Mouse (Mus musculus) liver, adult 2 months (tissue): ENCODE results near the gene Car8. TPM values are rescaled to one million over a fixed set of nuclear protein-coding genes. Genes with fewer than 3 reads are reported as not detected.

Experiments
- DNase-seq: peaks from one replicate; pipeline ENCODE4 v3.0.0-alpha.2; 2011; ENCODE audit warnings: low read depth, low spot score; ENCODE audit errors: extremely low read depth
- H3K27ac ChIP-seq: fragments of 200-500 bp; replicated peaks from 2 replicates; pipeline ENCODE4 v1.5.1; 2012; ENCODE audit warnings: low read depth, mild to moderate bottlenecking, control low read depth, inconsistent platforms, low read length; ENCODE audit not compliant: insufficient read depth
- H3K27me3 ChIP-seq: fragments of 200-500 bp; 2 replicates; pipeline ENCODE4 v1.6.1; 2012; ENCODE audit warnings: mild to moderate bottlenecking, moderate library complexity, low read length, inconsistent platforms; ENCODE audit not compliant: control insufficient read depth, insufficient read depth
- H3K36me3 ChIP-seq: fragments of 200-500 bp; 2 replicates; pipeline ENCODE4 v1.6.1; 2012; ENCODE audit warnings: low read length, inconsistent platforms; ENCODE audit not compliant: control insufficient read depth, insufficient read depth
- H3K4me1 ChIP-seq: fragments of 200-500 bp; 2 replicates; pipeline ENCODE4 v1.6.1; 2011; ENCODE audit warnings: low read length; ENCODE audit not compliant: control insufficient read depth, insufficient read depth
- H3K4me3 ChIP-seq: fragments of 200-500 bp; 2 replicates; pipeline ENCODE4 v1.5.1; 2011; ENCODE audit warnings: low read depth, mild to moderate bottlenecking, control low read depth, low read length, moderate library complexity; ENCODE audit not compliant: insufficient read depth
- H3K79me2 ChIP-seq: fragments of 200-500 bp; 2 replicates; pipeline ENCODE4 v1.6.1; 2012; ENCODE audit warnings: inconsistent platforms, mild to moderate bottlenecking, low read length, moderate library complexity; ENCODE audit not compliant: control insufficient read depth, insufficient read depth
- H3K9ac ChIP-seq: fragments of 200-500 bp; 2 replicates; pipeline ENCODE4 v1.6.1; 2012; ENCODE audit warnings: low read depth, mild to moderate bottlenecking, control low read depth, inconsistent platforms, low read length
- CTCF ChIP-seq: fragments of 200-500 bp; IDR thresholded peaks from 2 replicates; pipeline ENCODE4 v1.5.1; 2011; ENCODE audit warnings: low read depth, low read length, control low read depth
- POLR2A ChIP-seq: fragments of 200-500 bp; IDR thresholded peaks from 2 replicates; pipeline ENCODE4 v1.6.1; 2011; ENCODE audit warnings: low read length, control low read depth; ENCODE audit not compliant: insufficient read depth; ENCODE audit errors: extremely low read depth
- WGBS: fragments of 180-500 bp; shearing (Covaris S2); methylation state at CpG from one replicate; pipeline ENCODE4 v1.1.7; 2018; 5-methylcytosine and 5-hydroxymethylcytosine counted together
- polyA plus RNA-seq: library from polyadenylated mRNA; depleted of rRNA; stranded (reverse); fragments of >200 nt; gene quantifications from 2 replicates; pipeline ENCODE4 v1.2.3, GENCODE M21; 2012
- total RNA-seq: library from RNA; depleted of rRNA; stranded (reverse); fragments of >200 nt; gene quantifications from 2 replicates; pipeline ENCODE4 v1.2.3, GENCODE M21; 2014

Gene Car8
- total and polyA plus RNA-seq, 2 experiments, result 12.1 to 78.2 TPM

GRCm38 (mm10) chr4:8239699-8240098 lies 858 bp upstream of the Car8 start:
- peak overlapping the region; percentile 82; the same call in 1 of the 2 replicates for H3K27ac ChIP-seq
- no peak for TF ChIP-seq CTCF
- TF ChIP-seq POLR2A, result no peak
- 0 out of 2 replicates have a peak, but pooled peaks cover 2% of the 10 kb centered on the region for H3K36me3 ChIP-seq
- H3K4me1 ChIP-seq, result peaks cover 4% of the 10 kb centered on the region
- 16% methylated on average over 11 of the region's 11 CpGs for WGBS
- peak; percentile 95 for DNase-seq
- no peak overlapping the region for H3K9ac ChIP-seq
- H3K79me2 ChIP-seq, result peaks cover 9% of the 10 kb centered on the region; the same call in 1 of the 2 replicates
- no peak overlapping the region for H3K4me3 ChIP-seq
- H3K27me3 ChIP-seq, result no peaks in the 10 kb centered on the region

- Histone ChIP-seq H3K4me1 (peaks cover 5% of the 10 kb centered on the region), H3K9ac (peak overlapping the region; percentile 83), H3K79me2 (peaks cover 10% of the 10 kb centered on the region; the same call in 1 of the 2 replicates), H3K27me3 (no peaks in the 10 kb centered on the region), H3K4me3 (peak overlapping the region; percentile 70), H3K36me3 (0 out of 2 replicates have a peak, but pooled peaks cover 2% of the 10 kb centered on the region), H3K27ac (peak overlapping the region; percentile 82)
- DNase-seq, result peak; percentile 65
- no peak for TF ChIP-seq CTCF
- no peak for TF ChIP-seq POLR2A
- 9% methylated on average over 11 of the region's 11 CpGs for WGBS
These were observed 447 bp upstream of the Car8 start for GRCm38 (mm10) chr4:8239306-8239670.

GRCm38 (mm10) chr4:8232393-8233111 lies 6.3 kb downstream of the Car8 start:
- peaks cover 16% of the 10 kb centered on the region for H3K36me3 ChIP-seq
- no peak overlapping the region for H3K27ac ChIP-seq
- DNase-seq, result no peak
- H3K9ac ChIP-seq, result no peak overlapping the region
- TF ChIP-seq POLR2A (no peak), CTCF (no peak)
- H3K27me3 ChIP-seq, result no peaks in the 10 kb centered on the region
- H3K4me1 ChIP-seq, result peaks cover 5% of the 10 kb centered on the region
- 74% methylated on average over 12 of the region's 12 CpGs for WGBS
- H3K4me3 ChIP-seq, result no peak overlapping the region
- peaks cover 26% of the 10 kb centered on the region for H3K79me2 ChIP-seq

DNA sequence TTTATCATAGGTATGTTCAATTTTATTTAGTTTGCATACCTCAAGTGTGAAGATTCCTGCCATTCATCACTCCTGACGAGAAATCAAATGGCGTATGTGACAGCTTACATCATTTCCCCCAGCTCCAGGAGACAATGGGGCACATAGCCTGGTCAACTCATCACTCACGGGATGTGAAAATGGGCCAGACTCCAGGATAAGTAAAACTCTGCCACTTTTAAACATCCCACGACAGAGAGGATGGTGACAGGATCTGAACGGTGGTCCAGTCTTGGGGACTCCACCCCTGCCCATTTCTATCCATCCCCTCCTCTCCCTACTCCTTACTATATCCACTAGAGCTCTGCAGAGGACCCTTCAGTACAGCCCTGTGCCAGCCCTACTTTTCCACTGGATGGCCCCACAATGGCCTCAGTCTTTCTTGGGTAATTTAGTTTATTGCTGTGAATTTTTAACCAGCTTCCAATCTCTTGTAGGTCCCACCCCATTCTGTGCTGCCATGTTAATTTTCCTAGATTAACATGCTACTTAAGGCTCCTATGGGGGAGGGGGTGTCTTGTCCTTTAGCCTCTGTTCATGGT lies 7.5 kb downstream of the Car8 start:
- H3K36me3 ChIP-seq, result peaks cover 17% of the 10 kb centered on the region
- no peak for DNase-seq
- peaks cover 5% of the 10 kb centered on the region for H3K4me1 ChIP-seq
- no peak overlapping the region for H3K27ac ChIP-seq
- no peak overlapping the region for H3K9ac ChIP-seq
- WGBS, result 78% methylated on average over 5 of the region's 5 CpGs
- no peaks in the 10 kb centered on the region for H3K27me3 ChIP-seq
- TF ChIP-seq CTCF (no peak), POLR2A (no peak)
- no peak overlapping the region for H3K4me3 ChIP-seq
- peaks cover 27% of the 10 kb centered on the region for H3K79me2 ChIP-seq

DNA sequence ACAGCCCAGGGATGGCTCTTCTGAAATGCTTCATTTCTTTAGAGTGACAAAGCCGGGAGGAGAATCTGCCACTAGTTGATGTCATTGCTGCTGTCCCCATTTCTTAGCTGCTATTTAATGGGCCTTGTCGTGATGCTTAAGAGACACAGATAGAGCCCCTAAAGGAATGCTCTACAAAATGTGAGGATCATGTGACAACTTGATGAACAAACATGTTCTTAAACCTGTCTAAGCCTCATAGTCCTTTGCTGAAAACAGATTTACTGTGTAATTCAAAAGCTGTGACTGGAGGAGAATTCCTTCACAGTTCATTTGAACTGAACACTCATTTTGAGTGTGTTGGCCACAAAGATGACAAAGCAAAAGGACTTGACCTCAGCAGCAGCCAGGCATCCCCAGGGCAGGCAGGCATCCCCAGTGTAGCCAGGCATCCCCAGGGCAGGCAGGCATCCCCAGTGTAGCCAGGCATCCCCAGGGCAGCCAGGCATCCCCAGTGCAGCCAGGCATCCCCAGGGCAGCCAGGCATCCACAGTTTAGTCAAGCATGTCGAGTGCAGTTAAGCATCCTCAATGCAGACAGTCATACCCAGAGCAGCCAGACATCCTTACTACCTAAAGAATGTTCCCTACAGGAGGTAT lies 9.1 kb downstream of the Car8 start:
- H3K4me3 ChIP-seq, result no peak overlapping the region
- no peak overlapping the region for H3K9ac ChIP-seq
- peaks cover 31% of the 10 kb centered on the region for H3K79me2 ChIP-seq
- no peaks in the 10 kb centered on the region for H3K27me3 ChIP-seq
- no peak for DNase-seq
- H3K27ac ChIP-seq, result no peak overlapping the region
- peaks cover 3% of the 10 kb centered on the region; the same call in 1 of the 2 replicates for H3K4me1 ChIP-seq
- WGBS, result 89% methylated on average over 3 of the region's 3 CpGs
- no peak for TF ChIP-seq POLR2A
- no peak for TF ChIP-seq CTCF
- peaks cover 17% of the 10 kb centered on the region for H3K36me3 ChIP-seq

DNA sequence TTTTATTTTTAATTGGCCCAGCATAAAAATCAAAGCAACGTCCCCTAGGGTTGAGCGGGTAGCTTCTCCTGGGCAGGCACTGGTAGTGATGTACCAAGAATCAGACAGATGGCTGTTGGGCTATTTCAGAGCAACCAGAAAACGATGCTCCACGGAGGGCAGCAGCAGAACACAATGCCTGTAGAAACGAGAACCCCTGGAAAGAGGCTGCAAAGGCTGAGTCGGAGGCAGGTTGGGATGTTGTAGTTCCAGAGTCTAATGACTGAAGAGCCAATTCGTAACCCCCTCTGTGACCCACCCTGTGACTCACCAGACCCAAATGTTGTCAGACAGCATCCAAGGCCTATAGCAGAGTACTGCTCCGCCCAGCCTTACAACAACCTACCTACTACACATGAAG lies 19.9 kb downstream of the Car8 start:
- Histone ChIP-seq H3K4me1 (peaks cover 7% of the 10 kb centered on the region), H3K27me3 (no peaks in the 10 kb centered on the region), H3K27ac (no peak overlapping the region), H3K9ac (no peak overlapping the region), H3K4me3 (no peak overlapping the region), H3K79me2 (0 out of 2 replicates have a peak, but pooled peaks cover 3% of the 10 kb centered on the region), H3K36me3 (peaks cover 15% of the 10 kb centered on the region)
- TF ChIP-seq POLR2A, result no peak
- no peak for TF ChIP-seq CTCF
- no peak for DNase-seq
- WGBS, result 94% methylated on average over 8 of the region's 8 CpGs
